Mouse (Mus musculus) liver, embryonic 14.5 days (tissue): Measurements from ENCODE around the gene Morc2a.

Experiments used
- CTCF ChIP-seq: IDR thresholded peaks from 2 replicates; pipeline ENCODE4 v1.5.1; 2016; ENCODE audit warnings: antibody characterized with exemption, low read depth, control low read depth
- EP300 ChIP-seq: IDR thresholded peaks from 2 replicates; pipeline ENCODE4 v1.6.1; 2016; ENCODE audit warnings: antibody characterized with exemption, low read depth

GRCm38 (mm10) chr11:3725331-3726054 is 76.5 kb downstream of the Morc2a start:
- TF ChIP-seq CTCF (no peak), EP300 (no peak)
